Mouse (Mus musculus) heart, postnatal 14 days (tissue): ENCODE measurements at regions not wholly inside any gene's neighbourhood (a gene's known extent, or its start where the extent isn't known, plus 50 kb on each side); places are given as distances from the start of the nearest gene placed in this dataset.

ENCODE experiments used
- DNase-seq, 2 experiments: peaks; one replicate each; pipeline ENCODE4 v3.0.0; 2021 to 2022
- intact Hi-C: fragments of 180-260 bp; cut with DNase I; formaldehyde crosslinking; loops from one replicate; pipeline ENCODE4 v1.15.1; 2025

DNA sequence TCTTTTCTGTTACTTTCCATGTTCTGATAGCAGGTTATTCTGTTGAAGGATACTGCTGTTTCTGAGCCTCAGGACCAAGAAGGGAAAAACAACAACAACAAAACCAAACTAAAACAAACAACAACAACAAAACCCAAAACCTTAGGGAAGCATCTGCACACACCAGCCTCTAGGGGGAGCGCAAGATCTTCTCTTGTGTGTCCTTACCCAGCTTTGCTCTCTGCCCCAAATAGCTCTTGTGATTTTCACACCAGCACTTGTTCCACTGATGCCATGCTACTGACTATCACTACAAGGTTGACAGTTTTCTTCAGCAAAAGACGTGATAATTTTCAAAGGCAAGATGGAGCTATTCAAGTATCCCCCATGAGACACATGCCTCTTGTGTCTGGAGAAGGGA lies 59.8 kb upstream of the Nrg3 start:
- intact Hi-C loops = loop anchor here (2.0 kb wide), 1 partner anchor 1502 kb away; no protein-coding TSS in a partner anchor
- peak; percentile 3 to 11 for DNase-seq
